Mouse (Mus musculus) midbrain, embryonic 11.5 days (tissue): ENCODE measurements around the gene Sema4c. TPM values are rescaled to one million over a fixed set of nuclear protein-coding genes. Genes with fewer than 3 reads are reported as not detected.

Experiments
- ATAC-seq: fragments of 200-750 bp; cut with Nextera tagmentation; 2 replicates; pipeline ENCODE4 v1.8.0; 2017; ENCODE audit warnings: moderate TSS enrichment, moderate library complexity; ENCODE audit not compliant: low FRiP score
- DNase-seq: peaks from one replicate; pipeline ENCODE4 v3.0.0; 2015; ENCODE audit warnings: low spot score; ENCODE audit errors: missing footprints
- H3K27ac ChIP-seq: fragments of 300-500 bp; sonication (generic); 2 replicates; pipeline ENCODE4 v1.5.1; 2014; ENCODE audit warnings: low read depth, low read length
- H3K27me3 ChIP-seq: fragments of 300-500 bp; sonication (generic); 2 replicates; pipeline ENCODE4 v1.6.1; 2014; ENCODE audit warnings: mild to moderate bottlenecking, low read length, moderate library complexity, mixed read lengths; ENCODE audit not compliant: control insufficient read depth, insufficient read depth
- H3K36me3 ChIP-seq: fragments of 300-500 bp; sonication (generic); 2 replicates; pipeline ENCODE4 v1.6.1; 2014; ENCODE audit warnings: mild to moderate bottlenecking, low read length, moderate library complexity, mixed read lengths; ENCODE audit not compliant: control insufficient read depth, insufficient read depth
- H3K4me1 ChIP-seq: fragments of 300-500 bp; sonication (generic); 2 replicates; pipeline ENCODE4 v1.6.1; 2014; ENCODE audit warnings: low read length; ENCODE audit not compliant: control insufficient read depth, insufficient read depth
- H3K4me2 ChIP-seq: fragments of 300-500 bp; sonication (generic); 2 replicates; pipeline ENCODE4 v1.6.1; 2014; ENCODE audit warnings: mild to moderate bottlenecking, moderate library complexity
- H3K4me3 ChIP-seq: fragments of 300-500 bp; sonication (generic); 2 replicates; pipeline ENCODE4 v1.5.1; 2014; ENCODE audit warnings: low read depth, low read length
- H3K9ac ChIP-seq: fragments of 300-500 bp; sonication (generic); 2 replicates; pipeline ENCODE4 v1.6.1; 2014; ENCODE audit warnings: low read length
- H3K9me3 ChIP-seq: fragments of 300-500 bp; sonication (generic); 2 replicates; pipeline ENCODE4 v1.6.1; 2016; ENCODE audit warnings: low read length; ENCODE audit not compliant: control insufficient read depth
- WGBS: fragments of 180-500 bp; shearing (Covaris S2); extraction: QIAGEN DNeasy Blood & Tissue Kit; methylation state at CpG from one replicate; pipeline ENCODE4 v1.1.7; 2014; 5-methylcytosine and 5-hydroxymethylcytosine counted together
- polyA plus RNA-seq: library from polyadenylated mRNA; unstranded; fragments of >200 nt; fragmentation: Nextera tagmentation; extraction: Ambion mirVana; gene quantifications from 2 replicates; pipeline ENCODE4 v1.2.1, GENCODE M21; 2014

Sema4c gene
- polyA plus RNA-seq, 1 experiment from 2014 or later: 3.1 TPM

GRCm38 (mm10) chr1:36554633-36555399 lies 3.3 kb downstream of the Sema4c start:
- no peak for ATAC-seq
- no peak for DNase-seq
- Histone ChIP-seq H3K4me1 (peaks cover 30% of the 10 kb centered on the region), H3K36me3 (peaks cover 38% of the 10 kb centered on the region), H3K4me2 (peak overlapping the region; percentile 99), H3K9ac (peak overlapping the region; percentile 97; the same call in 1 of the 2 replicates), H3K27me3 (no peaks in the 10 kb centered on the region), H3K9me3 (no peaks in the 10 kb centered on the region), H3K27ac (no peak overlapping the region; the same call in 1 of the 2 replicates), H3K4me3 (peak overlapping the region; percentile 96)
- WGBS: 81% methylated on average over 21 of the region's 21 CpGs

GRCm38 (mm10) chr1:36552506-36552905 lies 5.6 kb downstream of the Sema4c start:
- ATAC-seq (no peak), DNase-seq (no peak)
- Histone ChIP-seq H3K4me1 (peaks cover 28% of the 10 kb centered on the region), H3K27ac (no peak overlapping the region), H3K9me3 (no peaks in the 10 kb centered on the region), H3K9ac (no peak overlapping the region), H3K36me3 (peaks cover 46% of the 10 kb centered on the region), H3K27me3 (no peaks in the 10 kb centered on the region), H3K4me2 (no peak overlapping the region), H3K4me3 (no peak overlapping the region)
- 91% methylated on average over 16 of the region's 16 CpGs for whole genome bisulfite sequencing

- Histone ChIP-seq H3K4me3 (no peak overlapping the region), H3K9ac (no peak overlapping the region), H3K4me2 (no peak overlapping the region), H3K27ac (no peak overlapping the region), H3K36me3 (peaks cover 46% of the 10 kb centered on the region), H3K27me3 (no peaks in the 10 kb centered on the region), H3K9me3 (no peaks in the 10 kb centered on the region), H3K4me1 (peaks cover 30% of the 10 kb centered on the region)
- WGBS: 89% methylated on average over 17 of the region's 17 CpGs
- ATAC-seq (no peak), DNase-seq (no peak)
Observed at GRCm38 (mm10) chr1:36551904-36552303, 6.2 kb downstream of the Sema4c start.

- Histone ChIP-seq H3K4me1 (peaks cover 28% of the 10 kb centered on the region), H3K4me3 (no peak overlapping the region), H3K9ac (no peak overlapping the region), H3K27ac (no peak overlapping the region), H3K27me3 (no peaks in the 10 kb centered on the region), H3K9me3 (no peaks in the 10 kb centered on the region), H3K4me2 (no peak overlapping the region), H3K36me3 (peaks cover 46% of the 10 kb centered on the region)
- DNase-seq: no peak
- no peak for ATAC-seq
- WGBS: 79% methylated on average over 20 of the region's 20 CpGs
Observed at GRCm38 (mm10) chr1:36550075-36550863, 7.9 kb downstream of the Sema4c start.

- Histone ChIP-seq H3K27me3 (no peaks in the 10 kb centered on the region), H3K9me3 (no peaks in the 10 kb centered on the region), H3K4me3 (no peak overlapping the region), H3K9ac (no peak overlapping the region), H3K4me2 (no peak overlapping the region), H3K4me1 (peaks cover 20% of the 10 kb centered on the region), H3K36me3 (peaks cover 43% of the 10 kb centered on the region), H3K27ac (no peak overlapping the region)
- ATAC-seq (no peak), DNase-seq (no peak)
- WGBS: 88% methylated on average over 18 of the region's 18 CpGs
Observed at GRCm38 (mm10) chr1:36549491-36549890, 8.7 kb downstream of the Sema4c start.

- H3K4me1 ChIP-seq: peaks cover 16% of the 10 kb centered on the region
- 58% methylated on average over 8 of the region's 8 CpGs for WGBS
- H3K4me3 ChIP-seq: no peak overlapping the region
- H3K4me2 ChIP-seq: no peak overlapping the region
- peaks cover 40% of the 10 kb centered on the region for H3K36me3 ChIP-seq
- no peaks in the 10 kb centered on the region for H3K27me3 ChIP-seq
- H3K9me3 ChIP-seq: no peaks in the 10 kb centered on the region
- no peak overlapping the region for H3K9ac ChIP-seq
- no peak for DNase-seq
- ATAC-seq: no peak
- H3K27ac ChIP-seq: no peak overlapping the region
Observed at GRCm38 (mm10) chr1:36548771-36549170, 9.4 kb downstream of the Sema4c start.

GRCm38 (mm10) chr1:36547981-36548598 lies 10.1 kb downstream of the Sema4c start:
- H3K9me3 ChIP-seq: no peaks in the 10 kb centered on the region
- H3K4me3 ChIP-seq: no peak overlapping the region
- H3K27ac ChIP-seq: peak overlapping the region; percentile 60; the same call in 1 of the 2 replicates
- no peaks in the 10 kb centered on the region for H3K27me3 ChIP-seq
- H3K36me3 ChIP-seq: peaks cover 34% of the 10 kb centered on the region
- ATAC-seq: no peak
- H3K9ac ChIP-seq: no peak overlapping the region; the same call in 1 of the 2 replicates
- H3K4me1 ChIP-seq: peaks cover 16% of the 10 kb centered on the region
- H3K4me2 ChIP-seq: no peak overlapping the region
- WGBS: 47% methylated on average over 9 of the region's 9 CpGs
- no peak for DNase-seq

- Histone ChIP-seq H3K4me1 (peaks cover 16% of the 10 kb centered on the region), H3K4me2 (peak within 1 kb of the TSS; percentile 68), H3K9me3 (no peaks in the 10 kb centered on the region), H3K27ac (peak within 1 kb of the TSS; percentile 60), H3K9ac (peak within 1 kb of the TSS; percentile 80), H3K27me3 (no peaks in the 10 kb centered on the region), H3K36me3 (peaks cover 22% of the 10 kb centered on the region), H3K4me3 (peak within 1 kb of the TSS; percentile 64)
- peak; percentile 99 for ATAC-seq
- DNase-seq: peak; percentile 98
- WGBS: under 1% methylated on average over 43 of the region's 43 CpGs
Observed at GRCm38 (mm10) chr1:36546888-36547471, 11.2 kb downstream of the Sema4c start, which contains the start of gene Ankrd39. Gene Ankrd39, minus strand, starts transcription at chr1:36547445.
